Mouse (Mus musculus) midbrain, embryonic 15.5 days (tissue): Measurements from ENCODE around the gene Acot7. TPM values are rescaled to one million over a fixed set of nuclear protein-coding genes. Genes with fewer than 3 reads are reported as not detected.

Experiments
- ATAC-seq: fragments of 200-750 bp; cut with Nextera tagmentation; replicated peaks from 2 replicates; pipeline ENCODE4 v1.8.0; 2017; ENCODE audit warnings: moderate TSS enrichment
- H3K27ac ChIP-seq: fragments of 300-500 bp; sonication (generic); 2 replicates; pipeline ENCODE4 v1.5.1; 2015; ENCODE audit warnings: mild to moderate bottlenecking, inconsistent platforms
- H3K27me3 ChIP-seq: fragments of 300-500 bp; sonication (generic); replicated peaks from 2 replicates; pipeline ENCODE4 v1.6.1; 2015; ENCODE audit warnings: inconsistent platforms
- H3K36me3 ChIP-seq: fragments of 300-500 bp; sonication (generic); replicated peaks from 2 replicates; pipeline ENCODE4 v1.6.1; 2015; ENCODE audit warnings: inconsistent platforms
- H3K4me1 ChIP-seq: fragments of 300-500 bp; sonication (generic); 2 replicates; pipeline ENCODE4 v1.6.1; 2015; ENCODE audit warnings: inconsistent platforms
- H3K4me2 ChIP-seq: fragments of 300-500 bp; sonication (generic); 2 replicates; pipeline ENCODE4 v1.6.1; 2015; ENCODE audit warnings: inconsistent platforms, mild to moderate bottlenecking, moderate library complexity
- H3K4me3 ChIP-seq: fragments of 300-500 bp; sonication (generic); 2 replicates; pipeline ENCODE4 v1.5.1; 2015; ENCODE audit warnings: mild to moderate bottlenecking, inconsistent platforms
- H3K9ac ChIP-seq: fragments of 300-500 bp; sonication (generic); 2 replicates; pipeline ENCODE4 v1.6.1; 2015; ENCODE audit warnings: mild to moderate bottlenecking, inconsistent platforms
- H3K9me3 ChIP-seq: fragments of 300-500 bp; sonication (generic); 2 replicates; pipeline ENCODE4 v1.6.1; 2016; ENCODE audit warnings: inconsistent platforms
- WGBS: fragments of 180-500 bp; shearing (Covaris S2); methylation state at CpG from one replicate; pipeline ENCODE4 v1.1.7; 2015; ENCODE audit warnings: mixed read lengths; 5-methylcytosine and 5-hydroxymethylcytosine counted together
- polyA plus RNA-seq: library from polyadenylated mRNA; unstranded; fragments of >200 nt; fragmentation: Nextera tagmentation; extraction: Ambion mirVana; gene quantifications from 2 replicates; pipeline ENCODE4 v1.2.1, GENCODE M21; 2015

Gene Acot7
- polyA plus RNA-seq, 1 experiment from 2014 or later, result 409 TPM

GRCm38 (mm10) chr4:152186205-152187082 is 8.5 kb downstream of the Acot7 start:
- Histone ChIP-seq H3K9ac (peak overlapping the region; percentile 0; the same call in 1 of the 2 replicates), H3K9me3 (no peaks in the 10 kb centered on the region), H3K27me3 (no peaks in the 10 kb centered on the region), H3K4me1 (peaks cover 20% of the 10 kb centered on the region), H3K27ac (peak overlapping the region; percentile 66), H3K36me3 (no peaks in the 10 kb centered on the region), H3K4me2 (peak overlapping the region; percentile 26), H3K4me3 (0 out of 2 replicates have a peak overlapping the region, but pooled peaks have one; percentile 5)
- no peak for ATAC-seq
- WGBS, result 34% methylated on average over 14 of the region's 14 CpGs

GRCm38 (mm10) chr4:152187142-152187541 is 9.2 kb downstream of the Acot7 start:
- WGBS, result 88% methylated on average over 9 of the region's 9 CpGs
- Histone ChIP-seq H3K9ac (no peak overlapping the region), H3K27ac (no peak overlapping the region), H3K4me2 (no peak overlapping the region), H3K4me3 (no peak overlapping the region), H3K4me1 (peaks cover 20% of the 10 kb centered on the region), H3K9me3 (no peaks in the 10 kb centered on the region), H3K27me3 (no peaks in the 10 kb centered on the region), H3K36me3 (no peaks in the 10 kb centered on the region)
- no peak for ATAC-seq

GRCm38 (mm10) chr4:152188651-152189050 is 10.7 kb downstream of the Acot7 start:
- Histone ChIP-seq H3K4me1 (peaks cover 20% of the 10 kb centered on the region), H3K9ac (no peak overlapping the region), H3K4me2 (no peak overlapping the region), H3K36me3 (no peaks in the 10 kb centered on the region), H3K9me3 (no peaks in the 10 kb centered on the region), H3K4me3 (no peak overlapping the region), H3K27me3 (no peaks in the 10 kb centered on the region), H3K27ac (no peak overlapping the region)
- no peak for ATAC-seq
- 99% methylated on average over 2 of the region's 2 CpGs for WGBS

GRCm38 (mm10) chr4:152189071-152189470 is 11.1 kb downstream of the Acot7 start:
- Histone ChIP-seq H3K9ac (no peak overlapping the region), H3K27ac (no peak overlapping the region), H3K4me3 (no peak overlapping the region), H3K9me3 (no peaks in the 10 kb centered on the region), H3K4me1 (peaks cover 20% of the 10 kb centered on the region), H3K4me2 (no peak overlapping the region), H3K36me3 (no peaks in the 10 kb centered on the region), H3K27me3 (no peaks in the 10 kb centered on the region)
- WGBS, result 80% methylated on average over 6 of the region's 6 CpGs
- ATAC-seq, result no peak

- no peaks in the 10 kb centered on the region for H3K9me3 ChIP-seq
- H3K4me3 ChIP-seq, result no peak overlapping the region
- H3K27me3 ChIP-seq, result no peaks in the 10 kb centered on the region
- no peak overlapping the region for H3K4me2 ChIP-seq
- WGBS, result 92% methylated on average over 4 of the region's 4 CpGs
- peaks cover 20% of the 10 kb centered on the region for H3K4me1 ChIP-seq
- no peaks in the 10 kb centered on the region for H3K36me3 ChIP-seq
- H3K9ac ChIP-seq, result no peak overlapping the region
- ATAC-seq, result no peak
- no peak overlapping the region for H3K27ac ChIP-seq
Measured at GRCm38 (mm10) chr4:152189691-152190090, 11.8 kb downstream of the Acot7 start.

DNA sequence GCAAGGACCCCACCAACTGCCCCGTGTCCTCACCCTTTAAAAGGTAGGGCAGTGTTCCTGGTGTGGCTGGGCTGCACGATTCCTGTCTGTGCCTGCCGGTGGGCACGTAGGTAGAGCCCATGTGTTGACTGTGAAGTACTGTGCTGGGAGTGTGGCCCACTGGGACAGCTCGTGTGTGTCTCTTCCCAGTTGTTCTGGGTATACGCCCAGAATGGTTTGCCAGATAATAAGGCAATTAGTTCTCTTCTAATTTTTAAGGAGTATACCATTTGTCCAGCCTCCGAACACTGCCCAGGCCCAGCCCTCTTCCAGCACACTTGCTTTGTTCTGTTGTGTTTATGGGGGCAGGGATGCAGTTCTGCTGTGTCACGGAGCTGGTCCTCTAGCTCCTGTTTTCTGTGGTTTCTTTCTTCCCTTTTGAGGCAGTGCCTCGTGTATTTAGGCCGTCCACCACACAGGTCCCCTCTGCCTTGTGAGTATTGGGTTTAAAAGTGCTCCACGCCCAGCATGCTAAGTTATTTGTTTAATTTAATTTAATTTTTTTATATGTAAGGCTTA is 12.2 kb downstream of the Acot7 start:
- H3K27ac ChIP-seq, result no peak overlapping the region
- 70% methylated on average over 11 of the region's 11 CpGs for WGBS
- no peaks in the 10 kb centered on the region for H3K27me3 ChIP-seq
- H3K9ac ChIP-seq, result no peak overlapping the region
- no peak overlapping the region for H3K4me3 ChIP-seq
- no peak overlapping the region for H3K4me2 ChIP-seq
- peaks cover 17% of the 10 kb centered on the region for H3K4me1 ChIP-seq
- no peaks in the 10 kb centered on the region for H3K9me3 ChIP-seq
- ATAC-seq, result no peak
- H3K36me3 ChIP-seq, result no peaks in the 10 kb centered on the region

GRCm38 (mm10) chr4:152190701-152191100 is 12.8 kb downstream of the Acot7 start:
- no peaks in the 10 kb centered on the region for H3K9me3 ChIP-seq
- no peak for ATAC-seq
- no peak overlapping the region for H3K27ac ChIP-seq

GRCm38 (mm10) chr4:152192569-152192968 is 14.6 kb downstream of the Acot7 start:
- no peaks in the 10 kb centered on the region for H3K27me3 ChIP-seq
- H3K4me1 ChIP-seq, result no peaks in the 10 kb centered on the region; the same call in 1 of the 2 replicates
- H3K9ac ChIP-seq, result no peak overlapping the region
- H3K27ac ChIP-seq, result no peak overlapping the region
- H3K9me3 ChIP-seq, result no peaks in the 10 kb centered on the region
- no peaks in the 10 kb centered on the region for H3K36me3 ChIP-seq
- 47% methylated on average over 4 of the region's 4 CpGs for WGBS
- H3K4me3 ChIP-seq, result no peak overlapping the region
- H3K4me2 ChIP-seq, result no peak overlapping the region
- no peak for ATAC-seq

More at GRCm38 (mm10) chr4:152190701-152191100, 12.8 kb downstream of the Acot7 start:
- peaks cover 12% of the 10 kb centered on the region for H3K4me1 ChIP-seq
- 75% methylated on average over 5 of the region's 5 CpGs for WGBS
- H3K4me2 ChIP-seq, result no peak overlapping the region
- no peaks in the 10 kb centered on the region for H3K36me3 ChIP-seq
- H3K9ac ChIP-seq, result no peak overlapping the region
- no peak overlapping the region for H3K4me3 ChIP-seq
- no peaks in the 10 kb centered on the region for H3K27me3 ChIP-seq

GRCm38 (mm10) chr4:152194476-152195175 is 16.7 kb downstream of the Acot7 start:
- H3K4me3 ChIP-seq, result no peak overlapping the region
- no peaks in the 10 kb centered on the region; the same call in 1 of the 2 replicates for H3K4me1 ChIP-seq
- 90% methylated on average over 3 of the region's 3 CpGs for WGBS
- ATAC-seq, result no peak
- H3K9me3 ChIP-seq, result no peaks in the 10 kb centered on the region
- H3K27ac ChIP-seq, result no peak overlapping the region
- no peak overlapping the region for H3K9ac ChIP-seq
- H3K27me3 ChIP-seq, result no peaks in the 10 kb centered on the region
- H3K36me3 ChIP-seq, result no peaks in the 10 kb centered on the region
- no peak overlapping the region for H3K4me2 ChIP-seq

GRCm38 (mm10) chr4:152196276-152196675 is 18.3 kb downstream of the Acot7 start:
- no peak for ATAC-seq
- Histone ChIP-seq H3K27me3 (no peaks in the 10 kb centered on the region), H3K27ac (no peak overlapping the region), H3K4me2 (no peak overlapping the region), H3K4me1 (peaks cover 3% of the 10 kb centered on the region; the same call in 1 of the 2 replicates), H3K9ac (no peak overlapping the region), H3K4me3 (no peak overlapping the region), H3K36me3 (no peaks in the 10 kb centered on the region), H3K9me3 (no peaks in the 10 kb centered on the region)
- WGBS, result 93% methylated on average over 9 of the region's 9 CpGs

DNA sequence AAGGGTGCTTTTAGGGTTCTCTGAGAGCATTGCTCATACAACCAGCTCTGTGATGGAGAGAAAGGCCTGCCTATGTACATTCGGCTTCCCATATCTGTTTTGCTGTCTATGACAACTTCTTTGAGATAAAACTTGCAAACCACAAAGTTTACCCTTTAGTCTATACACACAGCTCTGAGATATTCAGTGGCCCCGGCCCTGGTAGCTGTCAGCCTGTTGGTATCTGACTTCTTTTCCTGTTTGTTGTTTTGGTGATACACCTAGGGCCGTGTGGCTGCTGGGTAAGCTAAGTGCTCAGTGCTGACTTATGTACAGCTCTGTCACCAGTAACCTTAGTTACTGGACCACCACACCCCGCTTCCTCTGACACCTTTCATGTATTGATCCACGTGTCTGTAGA is 19.6 kb downstream of the Acot7 start:
- no peak overlapping the region for H3K4me2 ChIP-seq
- 86% methylated on average over 5 of the region's 5 CpGs for WGBS
- H3K9me3 ChIP-seq, result no peaks in the 10 kb centered on the region
- no peak overlapping the region for H3K9ac ChIP-seq
- H3K36me3 ChIP-seq, result no peaks in the 10 kb centered on the region
- no peak overlapping the region for H3K4me3 ChIP-seq
- peaks cover 6% of the 10 kb centered on the region; the same call in 1 of the 2 replicates for H3K4me1 ChIP-seq
- no peak overlapping the region for H3K27ac ChIP-seq
- H3K27me3 ChIP-seq, result no peaks in the 10 kb centered on the region
- ATAC-seq, result no peak

- 75% methylated on average over 1 of the region's 1 CpGs for WGBS
- ATAC-seq, result no peak
- peaks cover 10% of the 10 kb centered on the region; the same call in 1 of the 2 replicates for H3K4me1 ChIP-seq
- H3K9me3 ChIP-seq, result no peaks in the 10 kb centered on the region
- H3K4me2 ChIP-seq, result no peak overlapping the region
- no peaks in the 10 kb centered on the region for H3K27me3 ChIP-seq
- H3K4me3 ChIP-seq, result no peak overlapping the region
- no peak overlapping the region for H3K27ac ChIP-seq
- H3K36me3 ChIP-seq, result no peaks in the 10 kb centered on the region
- H3K9ac ChIP-seq, result no peak overlapping the region
Measured at GRCm38 (mm10) chr4:152199617-152200016, 21.7 kb downstream of the Acot7 start.
